Mouse (Mus musculus) testis, adult 2 months (tissue): ENCODE measurements around the gene Aff3. TPM values are rescaled to one million over a fixed set of nuclear protein-coding genes. Genes with fewer than 3 reads are reported as not detected.

ENCODE experiments used
- H3K27ac ChIP-seq: fragments of 200-500 bp; 2 replicates; pipeline ENCODE4 v1.5.1; 2012; ENCODE audit warnings: low read depth, low read length; ENCODE audit not compliant: control insufficient read depth, insufficient read depth
- H3K27me3 ChIP-seq: fragments of 200-500 bp; 2 replicates; pipeline ENCODE4 v1.6.1; 2012; ENCODE audit warnings: mild to moderate bottlenecking, low read length, moderate library complexity; ENCODE audit not compliant: control insufficient read depth, insufficient read depth
- H3K36me3 ChIP-seq: fragments of 200-500 bp; 2 replicates; pipeline ENCODE4 v1.6.1; 2012; ENCODE audit warnings: mild to moderate bottlenecking, low read length; ENCODE audit not compliant: control insufficient read depth, insufficient read depth
- H3K4me1 ChIP-seq: fragments of 200-500 bp; 2 replicates; pipeline ENCODE4 v1.6.1; 2012; ENCODE audit warnings: low read length; ENCODE audit not compliant: control insufficient read depth, insufficient read depth
- H3K4me3 ChIP-seq: fragments of 200-500 bp; 2 replicates; pipeline ENCODE4 v1.5.1; 2012; ENCODE audit warnings: low read depth, mild to moderate bottlenecking, low read length, moderate library complexity, mixed read lengths; ENCODE audit not compliant: control insufficient read depth
- CTCF ChIP-seq: fragments of 200-500 bp; IDR thresholded peaks from 2 replicates; pipeline ENCODE4 v1.5.1; 2012; ENCODE audit warnings: low read depth, mild to moderate bottlenecking, inconsistent platforms, low read length, moderate library complexity; ENCODE audit not compliant: control insufficient read depth, insufficient read depth, insufficient replicate concordance
- POLR2A ChIP-seq: fragments of 200-500 bp; IDR thresholded peaks from 2 replicates; pipeline ENCODE4 v1.6.1; 2012; ENCODE audit warnings: low read depth, mild to moderate bottlenecking, inconsistent platforms, low read length, moderate library complexity; ENCODE audit not compliant: control insufficient read depth
- polyA plus RNA-seq: library from polyadenylated mRNA; depleted of rRNA; stranded (reverse); fragments of >200 nt; gene quantifications from 2 replicates; pipeline ENCODE4 v1.2.3, GENCODE M21; 2012

Gene Aff3
- polyA plus RNA-seq, 1 experiment: 8.1 TPM

GRCm38 (mm10) chr1:38212386-38212785, 452.4 kb downstream of the Aff3 start:
- H3K27me3 ChIP-seq: no peaks in the 10 kb centered on the region
- H3K4me1 ChIP-seq: no peaks in the 10 kb centered on the region; the same call in 1 of the 2 replicates
- no peak overlapping the region for H3K4me3 ChIP-seq
- no peak overlapping the region for H3K27ac ChIP-seq
- no peaks in the 10 kb centered on the region for H3K36me3 ChIP-seq
- TF ChIP-seq POLR2A: no peak
- no peak for TF ChIP-seq CTCF

GRCm38 (mm10) chr1:38202475-38203183, 462.1 kb downstream of the Aff3 start:
- Histone ChIP-seq H3K36me3 (no peaks in the 10 kb centered on the region), H3K4me1 (no peaks in the 10 kb centered on the region), H3K4me3 (no peak overlapping the region), H3K27ac (no peak overlapping the region), H3K27me3 (no peaks in the 10 kb centered on the region)
- TF ChIP-seq CTCF: no peak
- no peak for TF ChIP-seq POLR2A

GRCm38 (mm10) chr1:38201796-38202195, 463.0 kb downstream of the Aff3 start:
- Histone ChIP-seq H3K36me3 (no peaks in the 10 kb centered on the region), H3K4me1 (no peaks in the 10 kb centered on the region), H3K4me3 (no peak overlapping the region), H3K27me3 (no peaks in the 10 kb centered on the region), H3K27ac (no peak overlapping the region)
- no peak for TF ChIP-seq CTCF

- Histone ChIP-seq H3K36me3 (no peaks in the 10 kb centered on the region), H3K27ac (no peak overlapping the region)
- TF ChIP-seq CTCF (no peak), POLR2A (no peak)
Measured at GRCm38 (mm10) chr1:38199669-38200635, 464.8 kb downstream of the Aff3 start.

GRCm38 (mm10) chr1:38198393-38199029, 466.2 kb downstream of the Aff3 start:
- Histone ChIP-seq H3K27ac (no peak overlapping the region), H3K36me3 (no peaks in the 10 kb centered on the region), H3K27me3 (no peaks in the 10 kb centered on the region), H3K4me3 (no peak overlapping the region), H3K4me1 (no peaks in the 10 kb centered on the region)
- no peak for TF ChIP-seq POLR2A
- no peak for TF ChIP-seq CTCF

More at GRCm38 (mm10) chr1:38199669-38200635, 464.8 kb downstream of the Aff3 start:
- no peaks in the 10 kb centered on the region for H3K27me3 ChIP-seq
- H3K4me1 ChIP-seq: no peaks in the 10 kb centered on the region
- H3K4me3 ChIP-seq: no peak overlapping the region

- Histone ChIP-seq H3K36me3 (no peaks in the 10 kb centered on the region), H3K27me3 (no peaks in the 10 kb centered on the region), H3K27ac (no peak overlapping the region), H3K4me3 (no peak overlapping the region), H3K4me1 (no peaks in the 10 kb centered on the region)
- TF ChIP-seq POLR2A (no peak), CTCF (no peak)
Measured at GRCm38 (mm10) chr1:38197145-38197682, 467.5 kb downstream of the Aff3 start.

GRCm38 (mm10) chr1:38195721-38196120, 469.0 kb downstream of the Aff3 start:
- Histone ChIP-seq H3K27me3 (no peaks in the 10 kb centered on the region), H3K4me3 (no peak overlapping the region), H3K36me3 (no peaks in the 10 kb centered on the region), H3K27ac (no peak overlapping the region), H3K4me1 (no peaks in the 10 kb centered on the region)
- TF ChIP-seq CTCF (no peak), POLR2A (no peak)
